Mouse (Mus musculus) kidney, postnatal 25 days (tissue): ENCODE results near the gene Gpx6.

ENCODE experiments used
- DNase-seq, 2 experiments: peaks; one replicate each; pipeline ENCODE4 v3.0.0; 2021; ENCODE audit warnings: mixed read lengths in 2 of 2

The Gpx6 gene

GRCm38 (mm10) chr13:21311926-21312325 is at the start of gene Gpx6:
Gpx6 (plus strand) TSS chr13:21312125.
- DNase-seq: peak; percentile 22 to 66

- DNase-seq: no peak
Measured at GRCm38 (mm10) chr13:21262787-21263461, 49.0 kb upstream of the Gpx6 start.

GRCm38 (mm10) chr13:21263910-21264309 is 48.0 kb upstream of the Gpx6 start:
- DNase-seq: no peak

- DNase-seq: no peak
Measured at GRCm38 (mm10) chr13:21264366-21264765, 47.6 kb upstream of the Gpx6 start.

GRCm38 (mm10) chr13:21265736-21266135 is 46.2 kb upstream of the Gpx6 start:
- no peak for DNase-seq

- no peak for DNase-seq
Measured at GRCm38 (mm10) chr13:21267541-21267940, 44.4 kb upstream of the Gpx6 start.

- DNase-seq: no peak
Measured at GRCm38 (mm10) chr13:21268262-21268661, 43.7 kb upstream of the Gpx6 start.

- no peak for DNase-seq
Measured at GRCm38 (mm10) chr13:21275021-21275814, 36.7 kb upstream of the Gpx6 start.

GRCm38 (mm10) chr13:21275815-21276550 is 35.9 kb upstream of the Gpx6 start:
- peak; percentile 60 to 84 for DNase-seq

GRCm38 (mm10) chr13:21276551-21276950 is 35.4 kb upstream of the Gpx6 start:
- no peak for DNase-seq

GRCm38 (mm10) chr13:21279076-21279475 is 32.8 kb upstream of the Gpx6 start:
- no peak for DNase-seq

GRCm38 (mm10) chr13:21279559-21279958 is 32.4 kb upstream of the Gpx6 start:
- DNase-seq: peak; percentile 68 to 86

- DNase-seq: no peak
Measured at GRCm38 (mm10) chr13:21292631-21293030, 19.3 kb upstream of the Gpx6 start, which contains the start of gene Gpx5. Gpx5 (minus strand) TSS chr13:21292731.

GRCm38 (mm10) chr13:21298557-21298956 is 13.4 kb upstream of the Gpx6 start:
- no peak for DNase-seq

GRCm38 (mm10) chr13:21304483-21305066 is 7.3 kb upstream of the Gpx6 start:
- no peak for DNase-seq

- DNase-seq: no peak
Measured at GRCm38 (mm10) chr13:21309788-21310187, 2.1 kb upstream of the Gpx6 start.

- no peak for DNase-seq
Measured at GRCm38 (mm10) chr13:21312854-21313253, 929 bp downstream of the Gpx6 start.

GRCm38 (mm10) chr13:21313903-21314302 is 2.0 kb downstream of the Gpx6 start:
- no peak for DNase-seq

- DNase-seq: no peak
Measured at GRCm38 (mm10) chr13:21320262-21320661, 8.3 kb downstream of the Gpx6 start.

- no peak for DNase-seq
Measured at GRCm38 (mm10) chr13:21321890-21322494, 10.1 kb downstream of the Gpx6 start.

GRCm38 (mm10) chr13:21322509-21323375 is 10.8 kb downstream of the Gpx6 start:
- DNase-seq: peak in 1 of 2 experiments; percentile 13

GRCm38 (mm10) chr13:21323405-21323804 is 11.5 kb downstream of the Gpx6 start:
- DNase-seq: no peak
